8 mouse cellular contexts compared by ENCODE assay signal in the genomic region with DNA sequence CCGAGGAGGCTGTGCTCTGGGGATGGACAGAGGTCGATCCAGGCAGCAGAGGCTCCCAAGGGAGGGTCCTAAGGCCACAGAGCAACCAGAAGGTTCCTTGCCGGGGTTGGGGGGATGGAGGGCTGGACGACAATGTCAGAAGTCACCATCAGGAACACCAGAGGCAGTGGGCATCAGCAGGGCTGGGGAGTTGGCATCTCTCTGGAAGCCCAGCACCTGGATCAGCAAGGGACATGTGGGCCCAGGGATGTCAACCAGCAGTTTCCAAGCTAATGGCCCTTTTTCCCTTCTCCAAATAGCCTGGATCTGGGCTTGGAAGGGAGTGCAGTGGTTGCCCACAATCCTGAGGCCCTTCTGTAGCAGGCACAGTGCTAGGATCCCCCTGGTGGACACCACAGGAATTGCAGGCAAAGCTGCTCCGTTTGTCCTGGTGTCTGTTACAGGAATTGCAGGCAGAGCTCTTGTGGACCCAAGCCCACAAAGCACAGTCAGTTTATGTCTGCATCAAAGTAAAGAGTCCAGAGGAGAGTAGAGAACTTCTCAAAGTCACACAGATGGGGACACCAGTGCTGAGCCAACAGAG. TPM values are rescaled to one million over a fixed set of nuclear protein-coding genes. Genes with fewer than 3 reads are reported as not detected.
DNase-seq lines count a peak whose midpoint lies in the region; ATAC-seq and TF ChIP-seq lines count a peak whose summit lies in the region.

No protein-coding gene starts in this region.

- H3K27me3 ChIP-seq in stomach, postnatal 0 days (ENCODE audit: control insufficient read depth, insufficient read depth, low read length) = no peaks in the 10 kb centered on the region

- peak; percentile 98 for TF ChIP-seq CTCF in stomach, postnatal 0 days (IDR thresholded peaks at IDR 0.05; ENCODE audit: low read depth)

- peak overlapping the region; percentile 37 for H3K4me3 ChIP-seq in stomach, postnatal 0 days (ENCODE audit: low read depth, low read length)

- 63% methylated on average over 5 of the region's 5 CpGs for WGBS in stomach, postnatal 0 days

- H3K27ac ChIP-seq in stomach, postnatal 0 days (replicated peaks) = peak overlapping the region; percentile 85; the same call in 1 of the 2 replicates

- no peaks in the 10 kb centered on the region for H3K36me3 ChIP-seq in stomach, postnatal 0 days (ENCODE audit: control insufficient read depth, insufficient read depth, low read length)

- peak overlapping the region; percentile 18; the same call in 1 of the 2 replicates for H3K9ac ChIP-seq in stomach, postnatal 0 days (ENCODE audit: low read length)

- no peak for ATAC-seq in stomach, postnatal 0 days (ENCODE audit: low FRiP score, low TSS enrichment)

- H3K9me3 ChIP-seq in stomach, postnatal 0 days (ENCODE audit: control insufficient read depth, low read length) = no peaks in the 10 kb centered on the region

- peak; percentile 52 to 61 for DNase-seq in urinary bladder, adult 18-20 months (ENCODE audit: low spot score in 2 of 2)
- no peak for DNase-seq in urinary bladder, postnatal 10 days (ENCODE audit: low spot score)
- DNase-seq in cerebellum, postnatal 4 days (ENCODE audit: low spot score in 2 of 2) = peak; percentile 63 to 80
- peak; percentile 44 to 58 for DNase-seq in gastrocnemius, adult 8-10 months (ENCODE audit: low spot score in 2 of 2)
- peak; percentile 70 for DNase-seq in kidney, adult 9 months
- peak; percentile 77 for DNase-seq in liver
- peak; percentile 73 to 81 for DNase-seq in natural killer cell, adult 2 months (ENCODE audit: low spot score in 2 of 2)
- peak; percentile 61 for DNase-seq in stomach, postnatal 0 days (ENCODE audit: low spot score)

- no peaks in the 10 kb centered on the region for H3K4me1 ChIP-seq in stomach, postnatal 0 days (replicated peaks; ENCODE audit: control insufficient read depth, insufficient read depth)

- TF ChIP-seq EP300 in stomach, postnatal 0 days (optimal IDR thresholded peaks at IDR 0.05) = no peak

- H3K4me2 ChIP-seq in stomach, postnatal 0 days (replicated peaks; ENCODE audit: low read depth) = peak overlapping the region; percentile 45

RNA-seq across cellular contexts. Expression of gene Gm20219, which starts 1.3 kb away (rescaled TPM):
- total RNA-seq in gastrocnemius, adult 8-10 months (2022) = under 1 TPM; 0.31 to 0.83 (median 0.40) TPM
- polyA plus RNA-seq in stomach, postnatal 0 days (2015; fragmentation: Nextera tagmentation; extraction: Ambion mirVana) = 15.9 and 19.2 TPM in 2 replicates

RNA-seq across cellular contexts. Expression of gene Safb2, which starts 31.5 kb away (rescaled TPM):
- 10 to 100 TPM; 19.7 to 30.7 (median 25.9) TPM for total RNA-seq in gastrocnemius, adult 8-10 months (2022)
- polyA plus RNA-seq in stomach, postnatal 0 days (2015; fragmentation: Nextera tagmentation; extraction: Ambion mirVana) = 25.4 and 28.8 TPM in 2 replicates

RNA-seq across cellular contexts. Expression of gene Safb, which starts 31.8 kb away (rescaled TPM):
- total RNA-seq in gastrocnemius, adult 8-10 months (2022) = 10 to 100 TPM; 29.6 to 46.7 (median 37.6) TPM
- polyA plus RNA-seq in stomach, postnatal 0 days (2015; fragmentation: Nextera tagmentation; extraction: Ambion mirVana) = 34.7 and 38.6 TPM in 2 replicates

RNA-seq across cellular contexts. Expression of gene Znrf4, which starts 40.6 kb away (rescaled TPM):
- not detected for total RNA-seq in gastrocnemius, adult 8-10 months (2022)
- polyA plus RNA-seq in stomach, postnatal 0 days (2015; fragmentation: Nextera tagmentation; extraction: Ambion mirVana) = not detected in 2 replicates

RNA-seq across cellular contexts. Expression of gene 2410015M20Rik, which starts 56.7 kb away (rescaled TPM):
- total RNA-seq in gastrocnemius, adult 8-10 months (2022) = 100 to 1,000 TPM; 119 to 142 (median 131) TPM
- 327 and 335 TPM in 2 replicates for polyA plus RNA-seq in stomach, postnatal 0 days (2015; fragmentation: Nextera tagmentation; extraction: Ambion mirVana)
